Mouse (Mus musculus): Measurements from ENCODE around the gene Ptov1.

GRCm38 (mm10) chr7:44916881-44917280 lies 47.3 kb upstream of the Ptov1 start:
- TF ChIP-seq GATA2 (IDR thresholded peaks at IDR 0.05; ENCODE audit: borderline replicate concordance, low read depth, low read length) (no peak), POLR2AphosphoS5 (IDR thresholded peaks at IDR 0.05; ENCODE audit: insufficient replicate concordance, low read depth, low read length) (no peak), CTCF (IDR thresholded peaks at IDR 0.05; ENCODE audit: low read depth, low read length) (no peak), GATA1 (IDR thresholded peaks at IDR 0.05; ENCODE audit: borderline replicate concordance, low read length) (no peak)
